Mouse (Mus musculus): ENCODE data around the gene E4f1. TPM values are rescaled to one million over a fixed set of nuclear protein-coding genes. Genes with fewer than 3 reads are reported as not detected.

The E4f1 gene
- polyA plus RNA-seq (2015; fragmentation: Nextera tagmentation; extraction: Ambion mirVana): 39.7 and 41.6 TPM in 2 replicates

- H3K4me2 ChIP-seq: peak within 1 kb of the TSS; percentile 100
- peaks cover 48% of the 10 kb centered on the region for H3K4me1 ChIP-seq (replicated peaks)
These were observed at the start of gene E4f1, which contains the start of gene Pgp for GRCm38 (mm10) chr17:24469910-24470602. TSS of gene E4f1 (minus strand) at chr17:24470313. TSS of gene Pgp (plus strand) at chr17:24470392.

DNA sequence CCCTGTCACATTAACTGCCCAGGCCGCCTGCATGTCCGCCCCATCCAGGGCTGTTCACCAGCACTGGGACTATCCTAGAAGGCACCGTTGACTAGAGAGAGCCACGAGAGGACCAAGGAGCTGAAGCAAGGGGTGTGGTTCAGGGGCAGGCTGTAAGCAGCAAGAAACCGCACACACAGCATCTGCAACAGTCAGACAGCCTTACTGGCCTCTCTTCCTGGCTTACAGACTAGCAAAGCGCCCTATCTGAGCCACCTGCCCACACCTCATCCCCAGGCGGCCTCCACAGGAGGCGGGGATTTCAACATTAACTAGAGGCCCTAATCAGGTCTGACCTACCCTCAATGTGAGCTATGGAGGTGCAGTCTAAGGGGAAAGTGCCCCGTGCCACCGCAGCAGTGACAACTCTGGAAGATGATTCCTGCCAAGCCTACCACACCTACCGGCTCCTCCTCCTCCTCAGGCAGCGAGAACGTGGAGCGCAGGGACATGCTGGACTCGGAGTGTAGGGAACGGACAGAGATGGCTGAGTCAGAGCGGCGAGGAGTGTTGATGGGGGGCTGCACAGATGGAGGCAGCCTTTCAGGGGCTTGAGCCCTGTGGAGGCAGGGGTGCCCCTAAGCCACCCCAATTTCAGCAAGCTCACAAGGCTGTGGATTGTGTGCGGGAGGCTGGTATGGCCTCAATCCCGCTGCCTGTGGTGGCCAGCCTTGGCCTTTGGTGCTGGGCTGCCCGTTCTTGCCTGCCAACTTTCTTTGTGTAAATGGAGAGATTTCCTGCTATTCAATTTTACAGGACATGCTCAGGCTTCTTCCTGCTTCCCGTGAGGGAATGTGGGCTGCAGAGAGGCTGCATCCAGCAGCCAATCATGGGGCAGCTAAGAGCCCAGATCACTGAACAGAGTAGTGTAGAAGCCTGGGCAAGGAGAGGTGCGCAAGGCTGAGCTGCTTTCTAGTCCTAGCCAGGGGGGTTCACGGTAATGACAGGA is 44.5 kb upstream of the E4f1 start:
- H3K4me2 ChIP-seq: peak overlapping the region; percentile 5; the same call in 1 of the 2 replicates
- 85% methylated on average over 24 of the region's 24 CpGs for WGBS
- no peak overlapping the region for H3K4me3 ChIP-seq
- peak overlapping the region; percentile 61; the same call in 1 of the 2 replicates for H3K27ac ChIP-seq (replicated peaks)
- 0 out of 2 replicates have a peak overlapping the region, but pooled peaks have one; percentile 19 for H3K9ac ChIP-seq
- no peak for ATAC-seq (ENCODE audit: low read depth)
- peaks cover 4% of the 10 kb centered on the region; the same call in 1 of the 2 replicates for H3K4me1 ChIP-seq (replicated peaks)
- H3K9me3 ChIP-seq: no peaks in the 10 kb centered on the region
- H3K27me3 ChIP-seq: no peaks in the 10 kb centered on the region
- H3K36me3 ChIP-seq: peaks cover 89% of the 10 kb centered on the region

More at GRCm38 (mm10) chr17:24469910-24470602, at the start of gene E4f1, which contains the start of gene Pgp:
- peak within 1 kb of the TSS; percentile 91 for H3K27ac ChIP-seq (replicated peaks)
- peak within 1 kb of the TSS; percentile 90 for H3K9ac ChIP-seq
- peak; percentile 98 for ATAC-seq (ENCODE audit: low read depth)
- no peaks in the 10 kb centered on the region for H3K9me3 ChIP-seq
- H3K27me3 ChIP-seq: no peaks in the 10 kb centered on the region
- H3K4me3 ChIP-seq: peak within 1 kb of the TSS; percentile 91
- under 1% methylated on average over 75 of the region's 75 CpGs for WGBS
- H3K36me3 ChIP-seq: peaks cover 23% of the 10 kb centered on the region

GRCm38 (mm10) chr17:24513609-24514008 is 43.5 kb upstream of the E4f1 start:
- H3K36me3 ChIP-seq: peaks cover 91% of the 10 kb centered on the region
- H3K27ac ChIP-seq (replicated peaks): no peak overlapping the region
- no peaks in the 10 kb centered on the region for H3K27me3 ChIP-seq
- peaks cover 4% of the 10 kb centered on the region; the same call in 1 of the 2 replicates for H3K4me1 ChIP-seq (replicated peaks)
- peak; percentile 45; the same call in 1 of the 2 replicates for ATAC-seq (ENCODE audit: low read depth)
- H3K9me3 ChIP-seq: no peaks in the 10 kb centered on the region
- WGBS: 60% methylated on average over 5 of the region's 5 CpGs
- H3K4me3 ChIP-seq: no peak overlapping the region
- H3K9ac ChIP-seq: 0 out of 2 replicates have a peak overlapping the region, but pooled peaks have one; percentile 19
- peak overlapping the region; percentile 5; the same call in 1 of the 2 replicates for H3K4me2 ChIP-seq

GRCm38 (mm10) chr17:24507806-24508460 is 37.8 kb upstream of the E4f1 start:
- Histone ChIP-seq H3K27ac (replicated peaks) (no peak overlapping the region), H3K27me3 (no peaks in the 10 kb centered on the region), H3K4me3 (no peak overlapping the region), H3K36me3 (peaks cover 97% of the 10 kb centered on the region), H3K4me2 (no peak overlapping the region), H3K9me3 (no peaks in the 10 kb centered on the region), H3K9ac (0 out of 2 replicates have a peak overlapping the region, but pooled peaks have one; percentile 3), H3K4me1 (replicated peaks) (peaks cover 13% of the 10 kb centered on the region)
- ATAC-seq (ENCODE audit: low read depth): no peak
- WGBS: 82% methylated on average over 12 of the region's 12 CpGs

GRCm38 (mm10) chr17:24507129-24507664 is 37.1 kb upstream of the E4f1 start:
- H3K9ac ChIP-seq: no peak overlapping the region
- no peak overlapping the region for H3K4me3 ChIP-seq
- 59% methylated on average over 18 of the region's 19 CpGs for WGBS
- peaks cover 100% of the 10 kb centered on the region for H3K36me3 ChIP-seq
- ATAC-seq (ENCODE audit: low read depth): 0 out of 2 replicates have a peak, but pooled peaks have one; percentile 2
- no peak overlapping the region for H3K27ac ChIP-seq (replicated peaks)
- no peak overlapping the region for H3K4me2 ChIP-seq
- peaks cover 13% of the 10 kb centered on the region for H3K4me1 ChIP-seq (replicated peaks)
- H3K9me3 ChIP-seq: no peaks in the 10 kb centered on the region
- no peaks in the 10 kb centered on the region for H3K27me3 ChIP-seq

- no peak overlapping the region for H3K4me3 ChIP-seq
- peaks cover 100% of the 10 kb centered on the region for H3K36me3 ChIP-seq
- H3K4me1 ChIP-seq (replicated peaks): peaks cover 13% of the 10 kb centered on the region
- peak overlapping the region; percentile 30; the same call in 1 of the 2 replicates for H3K4me2 ChIP-seq
- 0 out of 2 replicates have a peak overlapping the region, but pooled peaks have one; percentile 52 for H3K27ac ChIP-seq (replicated peaks)
- no peaks in the 10 kb centered on the region for H3K9me3 ChIP-seq
- H3K9ac ChIP-seq: 0 out of 2 replicates have a peak overlapping the region, but pooled peaks have one; percentile 31
- no peak for ATAC-seq (ENCODE audit: low read depth)
- 34% methylated on average over 36 of the region's 36 CpGs for WGBS
- no peaks in the 10 kb centered on the region for H3K27me3 ChIP-seq
These were observed 36.4 kb upstream of the E4f1 start for GRCm38 (mm10) chr17:24506332-24507070.

- Histone ChIP-seq H3K9ac (0 out of 2 replicates have a peak overlapping the region, but pooled peaks have one; percentile 31), H3K27me3 (no peaks in the 10 kb centered on the region), H3K4me3 (no peak overlapping the region), H3K4me1 (replicated peaks) (peaks cover 13% of the 10 kb centered on the region), H3K36me3 (peaks cover 100% of the 10 kb centered on the region), H3K4me2 (no peak overlapping the region), H3K27ac (replicated peaks) (no peak overlapping the region), H3K9me3 (no peaks in the 10 kb centered on the region)
- ATAC-seq (ENCODE audit: low read depth): no peak
- WGBS: 86% methylated on average over 30 of the region's 30 CpGs
These were observed 35.3 kb upstream of the E4f1 start for GRCm38 (mm10) chr17:24505286-24505955.

GRCm38 (mm10) chr17:24504085-24504484 is 34.0 kb upstream of the E4f1 start:
- ATAC-seq (ENCODE audit: low read depth): no peak
- Histone ChIP-seq H3K27me3 (no peaks in the 10 kb centered on the region), H3K36me3 (peaks cover 98% of the 10 kb centered on the region), H3K4me2 (no peak overlapping the region), H3K9me3 (no peaks in the 10 kb centered on the region), H3K4me3 (no peak overlapping the region), H3K4me1 (replicated peaks) (peaks cover 13% of the 10 kb centered on the region), H3K27ac (replicated peaks) (no peak overlapping the region), H3K9ac (no peak overlapping the region)
- 92% methylated on average over 10 of the region's 10 CpGs for WGBS

GRCm38 (mm10) chr17:24502208-24502607 is 32.1 kb upstream of the E4f1 start:
- no peak overlapping the region for H3K4me3 ChIP-seq
- H3K4me1 ChIP-seq (replicated peaks): peaks cover 13% of the 10 kb centered on the region
- H3K27me3 ChIP-seq: no peaks in the 10 kb centered on the region
- peaks cover 98% of the 10 kb centered on the region for H3K36me3 ChIP-seq
- H3K27ac ChIP-seq (replicated peaks): no peak overlapping the region
- WGBS: 48% methylated on average over 11 of the region's 11 CpGs
- no peak overlapping the region for H3K4me2 ChIP-seq
- no peak for ATAC-seq (ENCODE audit: low read depth)
- no peak overlapping the region for H3K9ac ChIP-seq
- H3K9me3 ChIP-seq: no peaks in the 10 kb centered on the region

- no peaks in the 10 kb centered on the region for H3K9me3 ChIP-seq
- H3K4me3 ChIP-seq: no peak overlapping the region
- no peak overlapping the region for H3K4me2 ChIP-seq
- no peak overlapping the region for H3K27ac ChIP-seq (replicated peaks)
- WGBS: 86% methylated on average over 1 of the region's 1 CpGs
- no peaks in the 10 kb centered on the region for H3K27me3 ChIP-seq
- H3K4me1 ChIP-seq (replicated peaks): peaks cover 18% of the 10 kb centered on the region
- H3K36me3 ChIP-seq: peaks cover 51% of the 10 kb centered on the region
- 0 out of 2 replicates have a peak overlapping the region, but pooled peaks have one; percentile 34 for H3K9ac ChIP-seq
- ATAC-seq (ENCODE audit: low read depth): no peak
These were observed 25.9 kb upstream of the E4f1 start for GRCm38 (mm10) chr17:24496026-24496425.
